Mouse (Mus musculus) heart, embryonic 13.5 days (tissue): ENCODE results near the gene Smu1. TPM values are rescaled to one million over a fixed set of nuclear protein-coding genes. Genes with fewer than 3 reads are reported as not detected.
A peak's percentile ranks its signal among the peaks of the same experiment; 100 is the strongest.
"Not testable (repeated sequence)": the region's sequence is repeated elsewhere in the genome, so short reads cannot be mapped to it uniquely, and the experiment has no call there.

ENCODE experiments used
- ATAC-seq: fragments of 200-750 bp; cut with Nextera tagmentation; 2 replicates; pipeline ENCODE4 v1.8.0; 2017; ENCODE audit warnings: moderate TSS enrichment; ENCODE audit not compliant: insufficient number of reproducible peaks, low FRiP score, low TSS enrichment; ENCODE audit errors: extremely low read depth
- H3K27ac ChIP-seq: fragments of 300-500 bp; sonication (generic); replicated peaks from 2 replicates; pipeline ENCODE4 v1.5.1; 2015; ENCODE audit warnings: moderate library complexity, mild to moderate bottlenecking, inconsistent platforms
- H3K27me3 ChIP-seq: fragments of 300-500 bp; sonication (generic); replicated peaks from 2 replicates; pipeline ENCODE4 v1.6.1; 2015; ENCODE audit warnings: mild to moderate bottlenecking, inconsistent platforms
- H3K36me3 ChIP-seq: fragments of 300-500 bp; sonication (generic); 2 replicates; pipeline ENCODE4 v1.6.1; 2015; ENCODE audit warnings: mild to moderate bottlenecking, inconsistent platforms
- H3K4me1 ChIP-seq: fragments of 300-500 bp; sonication (generic); 2 replicates; pipeline ENCODE4 v1.6.1; 2015; ENCODE audit warnings: inconsistent platforms
- H3K4me2 ChIP-seq: fragments of 300-500 bp; sonication (generic); 2 replicates; pipeline ENCODE4 v1.6.1; 2015; ENCODE audit warnings: inconsistent platforms, mild to moderate bottlenecking, moderate library complexity
- H3K4me3 ChIP-seq: fragments of 300-500 bp; sonication (generic); 2 replicates; pipeline ENCODE4 v1.5.1; 2015; ENCODE audit warnings: moderate library complexity, mild to moderate bottlenecking, inconsistent platforms
- H3K9ac ChIP-seq: fragments of 300-500 bp; sonication (generic); 2 replicates; pipeline ENCODE4 v1.6.1; 2015; ENCODE audit warnings: inconsistent platforms, mild to moderate bottlenecking, moderate library complexity
- H3K9me3 ChIP-seq: fragments of 300-500 bp; sonication (generic); 2 replicates; pipeline ENCODE4 v1.6.1; 2016; ENCODE audit warnings: inconsistent platforms
- WGBS: fragments of 180-500 bp; shearing (Covaris S2); methylation state at CpG from one replicate; pipeline ENCODE4 v1.1.7; 2015; ENCODE audit warnings: mixed read lengths; 5-methylcytosine and 5-hydroxymethylcytosine counted together
- polyA plus RNA-seq: library from polyadenylated mRNA; unstranded; fragments of >200 nt; fragmentation: Nextera tagmentation; extraction: Ambion mirVana; gene quantifications from 2 replicates; pipeline ENCODE4 v1.2.1, GENCODE M21; 2015

Gene Smu1
- 95.7 and 107 TPM in 2 replicates for polyA plus RNA-seq

- Histone ChIP-seq H3K9me3 (no peaks in the 10 kb centered on the region), H3K4me3 (peak within 1 kb of the TSS; percentile 99), H3K4me2 (peak within 1 kb of the TSS; percentile 89), H3K36me3 (peaks cover 31% of the 10 kb centered on the region), H3K27me3 (peaks cover 19% of the 10 kb centered on the region), H3K27ac (peak within 1 kb of the TSS; percentile 63), H3K4me1 (peaks cover 7% of the 10 kb centered on the region), H3K9ac (peak within 1 kb of the TSS; percentile 97)
- ATAC-seq = peak; percentile 96
- under 1% methylated on average over 40 of the region's 40 CpGs for WGBS
These were observed at the start of gene Smu1 for GRCm38 (mm10) chr4:40757780-40758420. Gene Smu1, minus strand, starts transcription at chr4:40757923.

GRCm38 (mm10) chr4:40807382-40807781, 49.7 kb upstream of the Smu1 start:
- Histone ChIP-seq H3K4me3 (no peak overlapping the region), H3K27ac (no peak overlapping the region), H3K9ac (no peak overlapping the region), H3K9me3 (no peaks in the 10 kb centered on the region), H3K36me3 (peaks cover 97% of the 10 kb centered on the region), H3K4me2 (no peak overlapping the region), H3K27me3 (no peaks in the 10 kb centered on the region), H3K4me1 (peaks cover 12% of the 10 kb centered on the region)
- WGBS = 87% methylated on average over 4 of the region's 4 CpGs
- no peak for ATAC-seq

- Histone ChIP-seq H3K4me2 (no peak overlapping the region), H3K27ac (no peak overlapping the region), H3K36me3 (peaks cover 88% of the 10 kb centered on the region), H3K9me3 (no peaks in the 10 kb centered on the region), H3K27me3 (no peaks in the 10 kb centered on the region), H3K4me3 (no peak overlapping the region), H3K9ac (no peak overlapping the region), H3K4me1 (peaks cover 26% of the 10 kb centered on the region)
- no peak for ATAC-seq
- 84% methylated on average over 8 of the region's 8 CpGs for WGBS
These were observed 47.7 kb upstream of the Smu1 start for GRCm38 (mm10) chr4:40805401-40805800.

GRCm38 (mm10) chr4:40802787-40803186, 45.1 kb upstream of the Smu1 start:
- H3K36me3 ChIP-seq = peaks cover 65% of the 10 kb centered on the region
- H3K9ac ChIP-seq = no peak overlapping the region
- H3K9me3 ChIP-seq = no peaks in the 10 kb centered on the region
- ATAC-seq = no peak
- H3K4me2 ChIP-seq = no peak overlapping the region
- H3K4me3 ChIP-seq = no peak overlapping the region
- 0 out of 2 replicates have a peak overlapping the region, but pooled peaks have one; percentile 54 for H3K27ac ChIP-seq
- no peaks in the 10 kb centered on the region for H3K27me3 ChIP-seq
- WGBS = 81% methylated on average over 3 of the region's 3 CpGs
- peaks cover 47% of the 10 kb centered on the region for H3K4me1 ChIP-seq

GRCm38 (mm10) chr4:40801908-40802307, 44.2 kb upstream of the Smu1 start:
- Histone ChIP-seq H3K27me3 (no peaks in the 10 kb centered on the region), H3K9me3 (no peaks in the 10 kb centered on the region), H3K4me1 (peaks cover 47% of the 10 kb centered on the region), H3K36me3 (peaks cover 60% of the 10 kb centered on the region), H3K27ac (peak overlapping the region; percentile 54; the same call in 1 of the 2 replicates), H3K4me3 (no peak overlapping the region), H3K9ac (no peak overlapping the region), H3K4me2 (no peak overlapping the region)
- 55% methylated on average over 4 of the region's 4 CpGs for WGBS
- ATAC-seq = no peak

- Histone ChIP-seq H3K9me3 (no peaks in the 10 kb centered on the region), H3K4me1 (peaks cover 47% of the 10 kb centered on the region), H3K9ac (no peak overlapping the region), H3K27me3 (no peaks in the 10 kb centered on the region), H3K4me3 (no peak overlapping the region), H3K4me2 (no peak overlapping the region), H3K36me3 (peaks cover 51% of the 10 kb centered on the region), H3K27ac (peak overlapping the region; percentile 28; the same call in 1 of the 2 replicates)
- ATAC-seq = no peak
- WGBS = 43% methylated on average over 3 of the region's 3 CpGs
These were observed 43.1 kb upstream of the Smu1 start for GRCm38 (mm10) chr4:40800873-40801272.

GRCm38 (mm10) chr4:40798833-40799555, 41.3 kb upstream of the Smu1 start:
- H3K27ac ChIP-seq = peak overlapping the region; percentile 78
- ATAC-seq = peak; percentile 65
- not testable (repeated sequence) for H3K27me3 ChIP-seq, H3K4me3 ChIP-seq, H3K9me3 ChIP-seq, H3K9ac ChIP-seq
- peaks cover 47% of the 10 kb centered on the region for H3K4me1 ChIP-seq
- H3K36me3 ChIP-seq = peaks cover 37% of the 10 kb centered on the region
- peak overlapping the region; percentile 3; the same call in 1 of the 2 replicates for H3K4me2 ChIP-seq
- WGBS = 81% methylated on average over 2 of the region's 2 CpGs

- Histone ChIP-seq H3K27me3 (no peaks in the 10 kb centered on the region), H3K4me1 (peaks cover 25% of the 10 kb centered on the region), H3K27ac (no peak overlapping the region), H3K4me3 (no peak overlapping the region), H3K9ac (no peak overlapping the region), H3K36me3 (peaks cover 11% of the 10 kb centered on the region; the same call in 1 of the 2 replicates), H3K9me3 (0 out of 2 replicates have a peak, but pooled peaks cover 3% of the 10 kb centered on the region), H3K4me2 (no peak overlapping the region)
- 83% methylated on average over 3 of the region's 3 CpGs for WGBS
- no peak for ATAC-seq
These were observed 38.0 kb upstream of the Smu1 start for GRCm38 (mm10) chr4:40795761-40796160.

- Histone ChIP-seq H3K9ac (no peak overlapping the region), H3K4me3 (no peak overlapping the region), H3K9me3 (0 out of 2 replicates have a peak, but pooled peaks cover 3% of the 10 kb centered on the region), H3K36me3 (peaks cover 10% of the 10 kb centered on the region; the same call in 1 of the 2 replicates), H3K27ac (no peak overlapping the region), H3K27me3 (no peaks in the 10 kb centered on the region), H3K4me2 (no peak overlapping the region), H3K4me1 (peaks cover 10% of the 10 kb centered on the region)
- ATAC-seq = no peak
These were observed 36.6 kb upstream of the Smu1 start for GRCm38 (mm10) chr4:40794320-40794719.

- Histone ChIP-seq H3K36me3 (peaks cover 3% of the 10 kb centered on the region; the same call in 1 of the 2 replicates), H3K4me3 (no peak overlapping the region), H3K27me3 (no peaks in the 10 kb centered on the region), H3K9me3 (0 out of 2 replicates have a peak, but pooled peaks cover 3% of the 10 kb centered on the region), H3K27ac (no peak overlapping the region), H3K4me2 (no peak overlapping the region), H3K9ac (no peak overlapping the region), H3K4me1 (no peaks in the 10 kb centered on the region)
- no peak for ATAC-seq
- WGBS = 86% methylated on average over 4 of the region's 4 CpGs
These were observed 33.5 kb upstream of the Smu1 start for GRCm38 (mm10) chr4:40791176-40791575.

GRCm38 (mm10) chr4:40786578-40786977, 28.9 kb upstream of the Smu1 start:
- H3K4me2 ChIP-seq = no peak overlapping the region
- peaks cover 12% of the 10 kb centered on the region for H3K4me1 ChIP-seq
- WGBS = 79% methylated on average over 4 of the region's 4 CpGs
- H3K9me3 ChIP-seq = no peaks in the 10 kb centered on the region
- no peak overlapping the region for H3K9ac ChIP-seq
- no peak overlapping the region for H3K27ac ChIP-seq
- no peaks in the 10 kb centered on the region for H3K27me3 ChIP-seq
- H3K36me3 ChIP-seq = no peaks in the 10 kb centered on the region
- no peak for ATAC-seq
- no peak overlapping the region for H3K4me3 ChIP-seq
